Mouse (Mus musculus) forebrain, embryonic 11.5 days (tissue): Measurements from ENCODE around the gene Aoc1. TPM values are rescaled to one million over a fixed set of nuclear protein-coding genes. Genes with fewer than 3 reads are reported as not detected.

Experiments
- ATAC-seq: fragments of 200-750 bp; cut with Nextera tagmentation; replicated peaks from 2 replicates; pipeline ENCODE4 v1.8.0; 2017; ENCODE audit warnings: moderate TSS enrichment; ENCODE audit not compliant: low FRiP score
- DNase-seq: peaks from one replicate; pipeline ENCODE4 v3.0.0-alpha.2; 2017; ENCODE audit warnings: low spot score
- H3K27ac ChIP-seq: fragments of 300-500 bp; sonication (generic); 2 replicates; pipeline ENCODE4 v1.5.1; 2014; ENCODE audit warnings: low read depth, low read length
- H3K27me3 ChIP-seq: fragments of 300-500 bp; sonication (generic); 2 replicates; pipeline ENCODE4 v1.6.1; 2014; ENCODE audit warnings: mild to moderate bottlenecking, low read length, mixed read lengths; ENCODE audit not compliant: control insufficient read depth, insufficient read depth
- H3K36me3 ChIP-seq: fragments of 300-500 bp; sonication (generic); 2 replicates; pipeline ENCODE4 v1.6.1; 2014; ENCODE audit warnings: mild to moderate bottlenecking, low read length, moderate library complexity, mixed read lengths; ENCODE audit not compliant: control insufficient read depth, insufficient read depth
- H3K4me1 ChIP-seq: fragments of 300-500 bp; sonication (generic); replicated peaks from 2 replicates; pipeline ENCODE4 v1.6.1; 2014; ENCODE audit warnings: low read length, mixed read lengths; ENCODE audit not compliant: control insufficient read depth, insufficient read depth
- H3K4me2 ChIP-seq: fragments of 300-500 bp; sonication (generic); 2 replicates; pipeline ENCODE4 v1.6.1; 2014; ENCODE audit warnings: low read depth, mild to moderate bottlenecking, low read length, moderate library complexity, mixed read lengths; ENCODE audit not compliant: severe bottlenecking
- H3K4me3 ChIP-seq: fragments of 300-500 bp; sonication (generic); 2 replicates; pipeline ENCODE4 v1.5.1; 2014; ENCODE audit warnings: low read depth, low read length
- H3K9ac ChIP-seq: fragments of 300-500 bp; sonication (generic); 2 replicates; pipeline ENCODE4 v1.6.1; 2014; ENCODE audit warnings: low read length
- H3K9me3 ChIP-seq: fragments of 300-500 bp; sonication (generic); 2 replicates; pipeline ENCODE4 v1.6.1; 2016; ENCODE audit warnings: low read length, mixed read lengths; ENCODE audit not compliant: control insufficient read depth
- WGBS: fragments of 180-500 bp; shearing (Covaris S2); extraction: QIAGEN DNeasy Blood & Tissue Kit; methylation state at CpG from one replicate; pipeline ENCODE4 v1.1.7; 2014; 5-methylcytosine and 5-hydroxymethylcytosine counted together
- polyA plus RNA-seq: library from polyadenylated mRNA; unstranded; fragments of >200 nt; fragmentation: Nextera tagmentation; extraction: Ambion mirVana; gene quantifications from 2 replicates; pipeline ENCODE4 v1.2.1, GENCODE M21; 2014

Gene Aoc1
- polyA plus RNA-seq, 1 experiment from 2014 or later, result not detected

- Histone ChIP-seq H3K27ac (no peak overlapping the region), H3K4me2 (no peak overlapping the region), H3K9ac (no peak overlapping the region), H3K4me3 (no peak overlapping the region), H3K4me1 (peaks cover 3% of the 10 kb centered on the region; the same call in 1 of the 2 replicates), H3K27me3 (no peaks in the 10 kb centered on the region), H3K36me3 (no peaks in the 10 kb centered on the region), H3K9me3 (no peaks in the 10 kb centered on the region)
- WGBS, result 86% methylated on average over 5 of the region's 5 CpGs
- no peak for DNase-seq
- ATAC-seq, result no peak
These were observed 36.5 kb upstream of the Aoc1 start for GRCm38 (mm10) chr6:48836146-48836545.

- H3K36me3 ChIP-seq, result no peaks in the 10 kb centered on the region
- H3K4me2 ChIP-seq, result no peak overlapping the region
- DNase-seq (no peak), ATAC-seq (no peak)
- no peaks in the 10 kb centered on the region for H3K9me3 ChIP-seq
- no peak overlapping the region for H3K4me3 ChIP-seq
- no peak overlapping the region for H3K27ac ChIP-seq
- 85% methylated on average over 7 of the region's 7 CpGs for WGBS
- H3K4me1 ChIP-seq, result peaks cover 7% of the 10 kb centered on the region; the same call in 1 of the 2 replicates
- H3K27me3 ChIP-seq, result no peaks in the 10 kb centered on the region
- H3K9ac ChIP-seq, result no peak overlapping the region
These were observed 35.2 kb upstream of the Aoc1 start for GRCm38 (mm10) chr6:48837516-48837915.

GRCm38 (mm10) chr6:48838321-48839080 is 34.2 kb upstream of the Aoc1 start:
- Histone ChIP-seq H3K4me1 (peaks cover 7% of the 10 kb centered on the region; the same call in 1 of the 2 replicates), H3K9ac (no peak overlapping the region), H3K27ac (no peak overlapping the region), H3K4me3 (no peak overlapping the region), H3K36me3 (no peaks in the 10 kb centered on the region), H3K27me3 (no peaks in the 10 kb centered on the region), H3K4me2 (no peak overlapping the region), H3K9me3 (no peaks in the 10 kb centered on the region)
- ATAC-seq (no peak), DNase-seq (no peak)
- WGBS, result 84% methylated on average over 6 of the region's 6 CpGs

DNA sequence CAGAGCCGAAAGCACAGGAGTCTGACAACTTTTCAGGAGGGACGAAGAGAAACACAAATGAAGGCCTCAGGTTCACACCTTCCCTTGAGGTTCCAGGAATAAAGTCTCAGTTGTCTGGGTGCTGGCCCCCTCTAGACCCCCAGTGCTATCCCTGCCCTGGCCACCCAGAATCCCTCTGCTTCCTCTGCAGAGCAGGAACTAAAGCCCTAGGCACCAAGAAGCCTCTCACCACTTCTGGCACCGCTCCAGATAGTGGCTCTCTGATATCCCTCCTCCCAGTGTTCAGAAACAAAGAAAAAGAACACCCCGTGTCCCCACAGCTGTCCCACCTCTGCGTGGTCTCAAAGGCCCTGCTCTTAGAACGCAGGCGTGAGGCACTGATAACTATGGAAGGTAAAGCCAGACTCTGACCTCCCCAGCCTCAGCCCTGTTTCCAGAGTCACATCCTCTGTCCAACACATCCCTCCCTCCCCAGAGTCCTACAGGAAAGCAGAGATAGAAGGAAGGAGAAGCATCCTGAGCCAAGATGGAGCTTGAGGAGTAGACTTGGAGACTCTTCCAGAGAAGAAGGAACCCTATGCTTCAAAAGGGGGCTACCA is 32.2 kb upstream of the Aoc1 start, which contains the start of gene Tmem176a:
Tmem176a (plus strand) TSS at position 549 of the 599 bp plus-strand sequence.
- Histone ChIP-seq H3K9me3 (no peaks in the 10 kb centered on the region), H3K27ac (peak within 1 kb of the TSS; percentile 50; the same call in 1 of the 2 replicates), H3K36me3 (no peaks in the 10 kb centered on the region), H3K4me3 (peak within 1 kb of the TSS; percentile 27), H3K9ac (peak within 1 kb of the TSS; percentile 42), H3K4me2 (peak within 1 kb of the TSS; percentile 53), H3K4me1 (peaks cover 7% of the 10 kb centered on the region; the same call in 1 of the 2 replicates), H3K27me3 (no peaks in the 10 kb centered on the region)
- 37% methylated on average over 7 of the region's 7 CpGs for WGBS
- peak; percentile 8; the same call in 1 of the 2 replicates for ATAC-seq
- DNase-seq, result no peak

GRCm38 (mm10) chr6:48840973-48841625 is 31.6 kb upstream of the Aoc1 start, which contains the start of gene Tmem176b:
TSS of gene Tmem176b (minus strand) at chr6:48841496.
- H3K4me2 ChIP-seq, result peak within 1 kb of the TSS; percentile 53
- H3K27ac ChIP-seq, result peak within 1 kb of the TSS; percentile 50; the same call in 1 of the 2 replicates
- H3K27me3 ChIP-seq, result no peaks in the 10 kb centered on the region
- peak within 1 kb of the TSS; percentile 42 for H3K9ac ChIP-seq
- peak; percentile 86 for ATAC-seq
- DNase-seq, result peak; percentile 87
- H3K4me1 ChIP-seq, result peaks cover 7% of the 10 kb centered on the region; the same call in 1 of the 2 replicates
- H3K9me3 ChIP-seq, result no peaks in the 10 kb centered on the region
- 15% methylated on average over 6 of the region's 6 CpGs for WGBS
- no peaks in the 10 kb centered on the region for H3K36me3 ChIP-seq
- peak within 1 kb of the TSS; percentile 27 for H3K4me3 ChIP-seq

DNA sequence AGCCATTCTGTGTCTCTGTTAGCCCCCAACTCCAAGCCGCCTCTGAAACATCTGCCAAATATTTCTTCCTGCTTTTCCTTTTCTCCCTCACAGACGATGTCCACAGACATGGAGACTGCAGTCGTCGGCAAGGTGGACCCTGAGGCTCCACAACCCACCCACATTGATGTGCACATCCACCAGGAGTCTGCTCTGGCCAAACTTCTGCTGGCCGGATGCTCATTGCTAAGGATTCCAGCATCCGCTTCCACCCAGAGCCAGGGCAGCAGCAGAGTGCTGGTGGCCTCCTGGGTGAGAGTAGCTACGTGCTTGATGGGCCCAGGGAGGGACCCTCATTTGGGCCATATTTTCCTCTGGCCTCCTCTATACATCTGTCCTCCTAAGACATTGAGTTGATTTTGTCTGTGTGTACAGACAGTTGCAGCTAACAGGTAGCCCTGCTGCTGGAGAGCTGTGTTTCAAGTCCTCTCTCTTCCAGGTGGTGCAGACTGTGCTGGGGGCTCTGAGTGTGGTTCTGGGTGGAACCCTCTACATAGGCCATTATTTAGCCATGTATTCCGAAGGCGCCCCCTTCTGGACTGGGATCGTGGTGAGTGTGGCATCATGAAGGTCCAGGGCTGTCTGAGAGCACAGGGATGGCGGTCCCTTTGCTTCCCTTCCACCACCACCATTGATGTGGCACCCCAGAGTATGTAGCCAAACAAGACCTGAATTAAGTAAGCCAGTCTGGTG is 30.4 kb upstream of the Aoc1 start:
- 80% methylated on average over 11 of the region's 11 CpGs for WGBS
- Histone ChIP-seq H3K4me3 (no peak overlapping the region), H3K9me3 (no peaks in the 10 kb centered on the region), H3K4me1 (peaks cover 7% of the 10 kb centered on the region; the same call in 1 of the 2 replicates), H3K9ac (no peak overlapping the region), H3K4me2 (no peak overlapping the region), H3K36me3 (no peaks in the 10 kb centered on the region), H3K27ac (no peak overlapping the region), H3K27me3 (no peaks in the 10 kb centered on the region)
- ATAC-seq (no peak), DNase-seq (no peak)

- no peaks in the 10 kb centered on the region for H3K36me3 ChIP-seq
- no peak for ATAC-seq
- WGBS, result 68% methylated on average over 4 of the region's 4 CpGs
These were observed 27.6 kb upstream of the Aoc1 start for GRCm38 (mm10) chr6:48845086-48845485.

More at GRCm38 (mm10) chr6:48845086-48845485, 27.6 kb upstream of the Aoc1 start:
- peaks cover 7% of the 10 kb centered on the region; the same call in 1 of the 2 replicates for H3K4me1 ChIP-seq
- no peaks in the 10 kb centered on the region for H3K9me3 ChIP-seq
- no peak overlapping the region for H3K27ac ChIP-seq
- no peaks in the 10 kb centered on the region for H3K27me3 ChIP-seq
- no peak overlapping the region for H3K4me2 ChIP-seq
- no peak overlapping the region for H3K4me3 ChIP-seq
- no peak for DNase-seq
- no peak overlapping the region for H3K9ac ChIP-seq
